Mouse (Mus musculus): ENCODE data around the gene Klf13.

Gene Klf13

DNA sequence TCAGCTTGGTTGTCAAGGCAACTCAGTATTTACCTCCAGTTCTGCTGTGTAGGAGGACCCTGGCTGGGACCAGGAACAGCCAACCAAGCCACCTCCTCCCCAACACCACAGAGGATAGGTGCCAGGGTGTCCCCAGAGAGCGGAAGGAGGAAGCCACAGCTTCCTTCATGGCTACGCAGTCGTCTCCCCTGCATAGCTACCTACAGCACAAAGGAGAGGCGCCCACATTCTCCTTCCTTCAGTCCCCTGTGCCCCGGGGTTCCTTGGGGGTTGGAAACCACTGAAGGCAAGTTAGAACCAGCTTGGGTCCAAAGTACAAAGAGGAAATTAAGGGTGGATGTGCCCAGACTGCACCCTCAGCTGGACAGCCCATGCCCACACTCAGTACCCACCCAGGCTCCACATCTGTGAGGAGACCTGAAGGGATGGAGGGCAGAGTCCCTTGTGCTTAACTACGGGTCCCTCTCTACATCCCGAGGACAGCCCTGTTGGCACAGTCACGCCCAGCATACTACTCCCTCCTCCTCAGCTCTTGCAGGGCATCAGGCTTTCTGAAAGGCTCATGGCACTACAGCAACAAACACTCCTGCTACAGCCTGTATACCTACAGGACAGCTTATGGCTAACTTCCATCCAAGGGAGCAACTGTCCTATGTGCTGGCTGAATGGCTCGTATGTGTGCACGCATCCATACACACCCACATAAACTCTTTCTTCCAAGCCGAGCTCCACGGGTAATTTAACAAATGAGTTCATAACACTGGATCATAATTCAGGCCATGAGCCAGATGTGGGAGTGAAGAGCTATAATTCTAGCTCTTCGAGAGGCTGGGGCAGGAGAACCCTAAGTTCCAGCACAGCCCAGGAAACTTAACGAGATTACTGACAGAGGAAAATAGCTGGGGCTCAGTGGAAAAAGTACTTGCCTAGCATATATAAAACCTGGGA lies 13.0 kb downstream of the Klf13 start:
- DNase-seq (ENCODE audit: low spot score), result no peak

DNA sequence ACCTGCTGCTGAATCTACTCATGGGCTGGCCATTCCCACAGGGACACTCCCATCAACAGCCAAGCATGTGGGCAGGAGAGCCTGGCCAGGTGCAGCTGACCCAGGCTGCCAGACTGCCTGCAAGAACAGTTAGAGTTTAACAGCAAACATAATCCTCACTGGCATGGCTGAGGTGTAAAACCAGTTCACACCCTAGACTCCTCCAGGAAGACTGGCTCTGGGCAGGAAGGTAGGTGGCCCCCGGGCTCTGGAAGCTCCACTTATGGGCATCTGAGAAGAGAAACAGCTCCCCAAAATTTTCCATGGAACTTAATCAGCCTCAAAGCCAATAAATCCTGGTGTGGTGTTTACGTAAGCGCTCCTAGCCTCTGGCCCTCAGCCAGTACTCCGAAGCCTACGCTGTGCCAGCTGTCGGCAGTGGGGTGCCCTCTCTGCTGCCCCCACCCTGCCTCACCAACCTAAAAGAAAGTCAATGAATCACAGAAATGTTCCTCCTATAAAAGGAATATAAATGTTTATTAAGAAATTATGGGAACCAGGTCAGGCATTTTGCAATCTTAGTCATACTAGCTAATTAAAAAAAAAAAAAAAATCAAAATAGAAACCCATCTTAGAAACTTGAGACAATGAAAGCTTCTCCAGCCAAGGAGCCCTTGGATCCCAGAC lies 13.8 kb downstream of the Klf13 start:
- peak; percentile 59 for DNase-seq (ENCODE audit: low spot score)

DNA sequence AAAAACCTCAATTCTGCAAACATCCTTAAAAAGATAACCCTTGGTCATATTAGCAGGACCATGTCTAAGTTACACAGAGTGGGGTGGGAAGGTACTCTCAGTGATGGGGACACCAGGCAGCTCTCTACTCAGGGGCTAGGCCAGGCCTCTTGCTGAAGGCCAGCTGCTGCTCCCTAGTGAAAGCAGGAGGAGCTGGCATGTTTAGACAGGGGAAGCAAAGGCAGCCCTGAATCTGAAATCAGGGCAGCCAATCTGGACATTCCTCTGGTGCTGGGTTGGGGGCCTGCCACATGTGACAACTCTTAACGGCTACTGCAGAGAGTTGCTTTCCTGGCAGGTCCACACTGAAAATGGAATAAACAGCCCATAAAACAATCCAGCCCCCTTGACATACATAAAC lies 14.6 kb downstream of the Klf13 start:
- no peak for DNase-seq (ENCODE audit: low spot score)

DNA sequence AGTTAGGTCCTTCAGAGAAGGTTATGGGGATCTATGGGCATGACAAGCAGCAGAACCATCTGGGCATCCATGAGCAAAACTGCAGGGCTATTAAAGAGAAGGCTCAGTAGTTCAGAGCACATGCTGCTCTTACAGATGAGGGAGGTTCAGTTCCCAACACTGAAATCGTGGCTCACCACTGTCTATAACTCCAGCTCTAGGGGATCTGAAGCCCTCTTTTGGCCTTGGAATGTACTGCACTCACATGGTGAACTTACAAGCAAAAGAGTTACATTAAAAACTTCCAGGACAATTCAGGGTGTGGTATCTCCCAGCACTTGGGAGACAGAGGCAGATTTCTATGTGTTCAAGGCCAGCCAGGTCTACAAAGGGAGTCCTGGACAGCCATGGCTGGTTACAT lies 15.7 kb downstream of the Klf13 start:
- no peak for DNase-seq (ENCODE audit: low spot score)

GRCm38 (mm10) chr7:63922571-63922970 lies 16.1 kb downstream of the Klf13 start:
- no peak for DNase-seq (ENCODE audit: low spot score)

DNA sequence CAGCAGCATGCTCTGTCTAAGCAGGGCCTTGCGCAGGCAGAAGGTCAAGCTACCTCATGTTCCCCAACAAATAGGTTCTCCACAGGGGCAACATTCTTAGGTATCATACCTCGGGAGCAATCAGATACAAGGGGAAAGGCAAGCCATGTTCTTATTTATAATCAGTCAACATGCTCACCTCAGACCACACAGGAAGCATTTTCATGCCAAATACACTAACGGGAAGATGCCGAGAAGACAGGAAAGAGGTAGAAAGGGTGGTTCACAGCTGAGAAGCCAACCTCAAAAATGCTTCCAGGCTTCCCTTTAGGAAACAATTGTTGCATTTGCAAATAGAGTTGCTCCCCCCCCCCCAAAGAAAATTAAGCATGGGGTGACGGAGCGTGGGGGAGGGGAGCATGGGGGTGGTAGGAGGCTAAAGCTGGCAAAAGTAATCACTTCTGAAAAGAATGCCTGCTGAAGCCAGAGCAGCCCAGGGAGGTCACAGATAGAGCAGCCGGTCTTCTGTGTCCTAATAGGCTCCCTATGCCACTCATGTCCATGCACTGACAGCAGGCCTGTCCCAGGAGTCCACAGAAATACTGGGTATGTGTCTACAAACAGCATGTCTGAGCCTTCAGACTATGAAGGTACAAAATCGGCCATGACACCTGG lies 16.7 kb downstream of the Klf13 start:
- no peak for DNase-seq (ENCODE audit: low spot score)

DNA sequence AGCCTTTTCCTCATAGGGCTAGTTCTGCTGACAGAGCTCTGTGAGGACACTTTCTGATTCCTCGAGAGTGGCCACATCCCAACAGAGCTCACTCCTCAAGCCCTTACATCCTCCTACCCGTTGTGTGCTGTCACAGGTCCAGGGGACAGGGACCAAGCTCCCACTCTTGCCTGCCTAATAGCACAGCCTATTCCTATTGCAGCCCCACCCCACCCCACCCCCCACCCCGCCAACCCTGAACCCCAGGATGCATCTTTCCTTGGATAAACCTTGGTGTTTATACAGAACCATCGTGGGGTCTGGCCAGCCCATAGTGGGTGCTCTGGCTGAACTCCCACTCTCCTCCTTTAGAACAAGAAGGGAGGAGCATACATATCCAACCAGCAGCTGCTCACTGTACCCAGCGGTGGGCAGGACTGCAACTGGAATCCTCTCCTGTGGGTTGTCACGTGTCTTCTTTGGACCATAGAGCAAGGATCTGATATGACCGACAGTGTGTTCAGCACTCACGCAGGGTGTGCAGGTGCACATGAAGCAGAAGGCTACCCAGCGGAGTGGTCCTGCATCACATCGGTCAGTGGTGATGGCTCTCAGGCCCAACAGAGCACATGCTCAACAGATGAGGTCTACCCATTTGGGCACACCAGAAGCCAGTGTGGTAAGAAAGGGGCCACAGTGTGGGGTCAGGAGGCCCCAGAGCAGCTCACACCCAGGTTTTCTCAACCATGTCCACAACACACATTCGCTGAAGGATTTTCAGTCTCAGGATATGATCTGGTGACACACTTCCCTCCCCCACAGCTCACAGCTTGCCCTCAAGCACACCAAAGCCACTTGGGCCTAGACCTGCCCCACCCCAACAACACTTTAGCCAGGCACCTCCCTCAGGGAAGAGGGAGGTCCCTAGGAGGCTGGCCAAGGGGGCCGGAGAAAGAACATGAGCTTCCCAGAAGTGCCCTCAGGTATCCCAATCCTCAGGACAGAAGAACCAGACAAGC lies 19.6 kb downstream of the Klf13 start:
- no peak for DNase-seq (ENCODE audit: low spot score)

- DNase-seq (ENCODE audit: low spot score), result peak; percentile 65
Measured at GRCm38 (mm10) chr7:63917693-63918092, 21.0 kb downstream of the Klf13 start.

DNA sequence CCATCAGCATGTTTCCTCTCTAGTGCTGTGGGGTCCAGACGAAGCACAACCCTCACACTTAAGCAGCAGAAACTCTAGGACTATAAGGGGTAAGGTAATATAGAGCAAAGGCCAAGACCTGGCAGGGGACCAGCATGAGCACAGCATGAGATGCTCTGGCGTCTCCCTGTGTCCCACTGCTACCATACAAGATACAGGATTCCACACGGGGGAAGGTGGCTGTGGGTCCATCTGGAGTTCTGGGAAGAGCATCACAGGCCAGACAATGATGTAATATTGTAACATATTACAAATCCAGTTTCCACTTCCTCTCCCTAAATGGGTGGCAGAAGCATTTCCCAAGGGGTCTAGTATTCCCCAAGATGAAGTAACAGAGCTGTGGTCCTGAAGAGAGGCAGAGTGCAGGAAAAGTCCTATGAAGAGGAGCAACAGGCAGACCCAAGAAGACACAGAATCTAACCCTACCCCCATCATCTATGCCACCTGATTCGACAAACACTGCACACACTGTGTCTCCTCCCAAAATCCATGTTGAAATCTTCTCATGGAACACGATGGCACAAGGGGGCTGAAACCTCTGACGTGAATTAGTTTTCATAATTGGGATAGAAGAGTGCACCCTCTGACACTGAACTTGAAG lies 22.3 kb downstream of the Klf13 start, which contains the start of gene E030018B13Rik:
Gene E030018B13Rik, plus strand, starts transcription at position 590 of the 640 bp plus-strand sequence.
- DNase-seq (ENCODE audit: low spot score), result no peak

DNA sequence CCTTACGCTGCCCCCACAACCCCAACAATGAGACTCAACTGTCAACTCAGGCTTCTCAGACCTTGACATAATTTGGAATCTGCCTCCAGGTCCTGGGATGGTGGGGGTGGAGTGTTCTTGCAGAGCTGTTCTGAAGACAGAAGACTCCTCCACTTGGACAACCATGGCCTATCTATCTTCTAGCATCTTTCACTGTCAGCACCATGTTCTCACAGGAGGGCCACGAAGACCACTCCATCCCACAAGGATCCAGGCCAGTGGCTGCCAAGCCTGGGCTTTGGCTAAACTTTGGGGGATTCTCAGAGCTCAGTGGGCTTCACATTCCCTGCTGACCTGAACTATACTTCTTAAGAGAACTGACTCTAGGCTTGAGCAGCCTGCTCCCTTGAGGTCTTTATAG lies 23.8 kb downstream of the Klf13 start:
- no peak for DNase-seq (ENCODE audit: low spot score)

DNA sequence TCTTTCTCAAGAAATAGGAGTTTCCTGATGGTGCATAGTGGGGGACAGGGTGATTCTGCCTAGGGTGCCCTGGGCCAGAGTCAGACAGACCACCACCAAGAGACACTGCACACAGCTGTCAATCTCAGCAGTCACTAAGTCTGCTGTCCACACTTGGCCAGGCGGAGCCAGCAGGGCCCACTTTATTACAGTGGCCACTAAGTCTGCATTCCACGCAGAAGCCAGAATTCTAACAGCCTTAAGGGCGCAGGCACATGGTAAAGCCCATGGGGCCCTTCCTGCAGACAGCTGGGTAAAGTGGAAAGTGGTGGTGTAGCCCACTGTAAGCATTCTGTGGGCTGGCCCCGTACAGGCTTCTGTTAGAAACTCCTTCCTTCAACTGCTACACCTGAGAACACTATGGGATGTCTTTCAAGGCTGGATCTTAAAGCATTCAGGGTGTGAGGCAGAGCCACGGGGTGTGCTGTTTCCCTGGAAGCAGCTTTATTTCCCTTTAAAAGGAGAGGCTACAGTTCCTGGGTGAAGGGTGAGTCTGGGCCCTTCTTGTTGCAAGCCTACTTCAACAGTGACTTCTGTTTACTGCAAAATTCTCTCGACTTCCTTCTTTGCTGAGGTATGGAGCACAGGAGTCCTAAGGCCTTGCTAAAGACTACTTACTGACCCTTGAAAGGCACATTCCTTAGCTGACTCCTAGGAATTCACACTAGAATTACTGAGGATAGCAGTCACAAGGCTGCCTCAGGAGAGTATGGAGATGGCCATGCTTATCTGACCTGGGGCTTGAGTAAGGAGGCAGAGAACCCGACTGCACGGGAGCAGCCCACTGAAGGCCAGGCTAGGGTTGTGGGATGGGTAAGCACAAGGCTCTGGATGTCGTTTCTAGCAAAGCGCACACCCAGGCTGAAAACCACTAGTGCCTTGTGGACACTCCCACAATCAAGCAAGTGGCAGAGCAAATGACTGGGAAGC lies 24.7 kb downstream of the Klf13 start:
- peak; percentile 67 for DNase-seq (ENCODE audit: low spot score)

- no peak for DNase-seq (ENCODE audit: low spot score)
Measured at GRCm38 (mm10) chr7:63912924-63913723, 25.6 kb downstream of the Klf13 start.

GRCm38 (mm10) chr7:63912234-63912810 lies 26.4 kb downstream of the Klf13 start:
- no peak for DNase-seq (ENCODE audit: low spot score)

DNA sequence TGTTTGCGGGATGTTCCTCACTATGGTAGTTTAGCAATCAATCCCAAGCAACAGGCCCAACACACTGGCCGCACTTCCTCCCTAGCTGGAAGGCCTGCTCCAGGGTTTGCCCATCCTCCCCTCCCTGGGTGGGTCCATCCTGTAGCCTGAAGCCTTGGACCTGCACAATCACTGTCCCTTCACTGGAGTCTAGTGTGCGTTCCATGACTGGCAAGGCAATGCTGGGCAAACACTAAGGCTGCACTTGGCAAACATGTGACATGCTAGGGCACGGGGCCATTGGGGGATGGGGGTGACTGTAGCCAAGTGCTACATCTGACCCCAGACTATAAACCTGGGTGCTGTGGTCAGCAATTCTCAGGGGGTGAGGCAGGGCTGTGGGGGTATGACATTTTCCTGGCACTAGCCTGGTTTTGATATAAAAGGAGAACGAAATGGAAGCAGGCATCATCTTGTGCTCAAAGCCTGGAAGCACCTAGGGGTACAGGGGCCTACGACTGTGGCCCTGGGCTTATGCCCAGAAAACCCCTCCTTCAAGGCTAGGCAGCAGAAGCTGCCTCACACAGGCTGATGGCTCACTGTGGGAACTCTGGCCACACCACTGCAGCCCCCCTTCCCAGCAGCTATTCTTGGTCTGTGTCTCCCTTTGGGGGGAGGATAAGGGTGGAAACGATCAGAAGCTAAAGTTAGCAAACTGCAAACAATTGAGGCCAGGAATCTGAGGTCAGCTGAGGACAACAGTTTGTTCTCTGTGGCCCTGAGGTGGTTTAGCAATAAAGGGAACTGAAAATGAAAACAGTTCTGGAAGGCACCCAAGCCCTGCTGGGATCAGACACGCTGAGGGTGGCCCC lies 27.1 kb downstream of the Klf13 start:
- peak; percentile 85 for DNase-seq (ENCODE audit: low spot score)

DNA sequence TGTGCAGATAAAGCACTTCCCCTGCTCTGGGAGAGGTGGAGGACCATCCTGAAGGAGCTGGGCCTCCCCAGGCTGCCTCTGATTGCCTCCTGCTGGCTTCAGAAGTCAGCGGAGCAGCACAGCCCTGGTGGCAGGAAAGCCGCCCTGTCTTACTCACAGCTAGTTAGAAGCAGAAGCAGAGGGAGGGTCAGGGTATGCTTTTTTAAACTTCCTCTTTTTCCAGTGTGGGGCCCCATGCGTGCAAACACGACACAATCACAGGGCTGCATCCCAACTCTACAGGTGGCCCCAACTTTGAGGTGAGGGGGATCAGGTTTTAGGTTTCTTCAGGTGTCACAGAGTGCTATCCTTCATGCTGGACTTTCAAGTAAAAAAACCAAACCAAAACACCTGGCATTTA lies 27.8 kb downstream of the Klf13 start:
- DNase-seq (ENCODE audit: low spot score), result no peak

GRCm38 (mm10) chr7:63910225-63910624 lies 28.5 kb downstream of the Klf13 start:
- DNase-seq (ENCODE audit: low spot score), result no peak

GRCm38 (mm10) chr7:63908496-63909285 lies 30.0 kb downstream of the Klf13 start:
- DNase-seq (ENCODE audit: low spot score), result no peak

Measured in adipocyte (in vitro differentiated cells).